Mouse (Mus musculus) ES-Bruce4 (cell line): ENCODE data around the gene Slc35f1. TPM values are rescaled to one million over a fixed set of nuclear protein-coding genes. Genes with fewer than 3 reads are reported as not detected.

Experiments used
- H3K27ac ChIP-seq: 2 replicates; pipeline ENCODE4 v1.5.1; 2012; ENCODE audit warnings: low read length, inconsistent platforms; ENCODE audit not compliant: insufficient read depth
- H3K27me3 ChIP-seq: 2 replicates; pipeline ENCODE4 v1.6.1; 2012; ENCODE audit warnings: mild to moderate bottlenecking, low read length, inconsistent platforms; ENCODE audit not compliant: control insufficient read depth, poor library complexity, insufficient read depth, severe bottlenecking
- H3K36me3 ChIP-seq: 2 replicates; pipeline ENCODE4 v1.6.1; 2012; ENCODE audit warnings: inconsistent platforms, mild to moderate bottlenecking, low read length, moderate library complexity; ENCODE audit not compliant: control insufficient read depth, poor library complexity, insufficient read depth, severe bottlenecking
- H3K4me1 ChIP-seq: one replicate; pipeline ENCODE4 v1.8.1; 2011; ENCODE audit warnings: low read length; ENCODE audit not compliant: control insufficient read depth, insufficient read depth
- H3K4me3 ChIP-seq: 2 replicates; pipeline ENCODE4 v1.5.1; 2011; ENCODE audit warnings: low read depth, mild to moderate bottlenecking, low read length
- H3K9ac ChIP-seq: 2 replicates; pipeline ENCODE4 v1.6.1; 2012; ENCODE audit warnings: low read depth, mild to moderate bottlenecking, inconsistent platforms; ENCODE audit not compliant: poor library complexity, severe bottlenecking
- H3K9me3 ChIP-seq: replicated peaks from 2 replicates; pipeline ENCODE4 v1.6.1; 2012; ENCODE audit warnings: mild to moderate bottlenecking, low read length, inconsistent platforms; ENCODE audit not compliant: control insufficient read depth, poor library complexity, insufficient read depth, severe bottlenecking
- CTCF ChIP-seq: IDR thresholded peaks from one replicate; pipeline ENCODE4 v1.8.1; 2011; ENCODE audit warnings: low read depth, low read length
- EP300 ChIP-seq: IDR thresholded peaks from 2 replicates; pipeline ENCODE4 v1.6.1; 2011; ENCODE audit warnings: low read depth, low read length; ENCODE audit not compliant: insufficient read depth
- POLR2A ChIP-seq: IDR thresholded peaks from one replicate; pipeline ENCODE4 v1.8.1; 2011; ENCODE audit warnings: low read length; ENCODE audit not compliant: insufficient read depth
- polyA plus RNA-seq: library from polyadenylated mRNA; stranded (reverse); fragments of >200 nt; gene quantifications from 2 replicates; pipeline ENCODE4 v1.2.4, GENCODE M21; 2011; ENCODE audit warnings: low read depth; ENCODE audit not compliant: missing spikeins, insufficient read depth, insufficient read length

Gene Slc35f1
- polyA plus RNA-seq, 1 experiment: 1.1 TPM

- Histone ChIP-seq H3K27me3 (no peaks in the 10 kb centered on the region), H3K9me3 (no peaks in the 10 kb centered on the region), H3K36me3 (no peaks in the 10 kb centered on the region), H3K4me1 (no peaks in the 10 kb centered on the region), H3K27ac (no peak overlapping the region), H3K4me3 (no peak overlapping the region), H3K9ac (no peak overlapping the region)
- TF ChIP-seq CTCF: no peak
- no peak for TF ChIP-seq EP300
- TF ChIP-seq POLR2A: no peak
Observed at GRCm38 (mm10) chr10:53045931-53046330, 355.6 kb downstream of the Slc35f1 start.

- TF ChIP-seq CTCF (no peak), EP300 (no peak), POLR2A (no peak)
- H3K27ac ChIP-seq: no peak overlapping the region
- no peaks in the 10 kb centered on the region for H3K9me3 ChIP-seq
- no peaks in the 10 kb centered on the region for H3K4me1 ChIP-seq
- H3K4me3 ChIP-seq: no peak overlapping the region
- no peak overlapping the region for H3K9ac ChIP-seq
- no peaks in the 10 kb centered on the region for H3K27me3 ChIP-seq
- no peaks in the 10 kb centered on the region for H3K36me3 ChIP-seq
Observed at GRCm38 (mm10) chr10:53052521-53052920, 362.2 kb downstream of the Slc35f1 start.

GRCm38 (mm10) chr10:53060745-53061144 is 370.4 kb downstream of the Slc35f1 start:
- no peaks in the 10 kb centered on the region for H3K9me3 ChIP-seq
- H3K4me3 ChIP-seq: no peak overlapping the region
- no peaks in the 10 kb centered on the region for H3K27me3 ChIP-seq
- no peaks in the 10 kb centered on the region for H3K36me3 ChIP-seq
- TF ChIP-seq CTCF: no peak
- no peak for TF ChIP-seq EP300
- no peak for TF ChIP-seq POLR2A
- H3K9ac ChIP-seq: no peak overlapping the region
- H3K27ac ChIP-seq: no peak overlapping the region
- H3K4me1 ChIP-seq: no peaks in the 10 kb centered on the region

GRCm38 (mm10) chr10:53062741-53063140 is 372.4 kb downstream of the Slc35f1 start:
- H3K4me3 ChIP-seq: no peak overlapping the region
- TF ChIP-seq POLR2A (no peak), CTCF (no peak), EP300 (no peak)
- H3K36me3 ChIP-seq: no peaks in the 10 kb centered on the region
- no peaks in the 10 kb centered on the region for H3K9me3 ChIP-seq
- no peak overlapping the region for H3K27ac ChIP-seq
- no peaks in the 10 kb centered on the region for H3K4me1 ChIP-seq
- no peak overlapping the region for H3K9ac ChIP-seq
- no peaks in the 10 kb centered on the region for H3K27me3 ChIP-seq

GRCm38 (mm10) chr10:53087811-53088210 is 397.5 kb downstream of the Slc35f1 start:
- TF ChIP-seq POLR2A (no peak), CTCF (no peak), EP300 (no peak)

GRCm38 (mm10) chr10:53091525-53091924 is 401.2 kb downstream of the Slc35f1 start:
- no peak for TF ChIP-seq EP300
- TF ChIP-seq POLR2A: no peak
- TF ChIP-seq CTCF: no peak
- Histone ChIP-seq H3K4me1 (no peaks in the 10 kb centered on the region), H3K27ac (no peak overlapping the region), H3K36me3 (no peaks in the 10 kb centered on the region), H3K4me3 (no peak overlapping the region), H3K27me3 (no peaks in the 10 kb centered on the region), H3K9ac (no peak overlapping the region), H3K9me3 (no peaks in the 10 kb centered on the region)

More at GRCm38 (mm10) chr10:53087811-53088210, 397.5 kb downstream of the Slc35f1 start:
- no peak overlapping the region for H3K9ac ChIP-seq
- H3K36me3 ChIP-seq: no peaks in the 10 kb centered on the region
- H3K27ac ChIP-seq: no peak overlapping the region
- no peak overlapping the region for H3K4me3 ChIP-seq
- no peaks in the 10 kb centered on the region for H3K27me3 ChIP-seq
- no peaks in the 10 kb centered on the region for H3K4me1 ChIP-seq
- H3K9me3 ChIP-seq: no peaks in the 10 kb centered on the region
